Mouse (Mus musculus): ENCODE measurements at regions not wholly inside any gene's neighbourhood (a gene's known extent, or its start where the extent isn't known, plus 50 kb on each side); places are given as distances from the start of the nearest gene placed in this dataset.
A peak's percentile ranks its signal among the peaks of the same experiment; 100 is the strongest.

GRCm38 (mm10) chr2:50003866-50004265 lies 62.4 kb upstream of the Lypd6 start:
- no peak for DNase-seq (ENCODE audit: low spot score in 2 of 2)

GRCm38 (mm10) chr2:50004674-50005527 lies 61.3 kb upstream of the Lypd6 start:
- no peak for DNase-seq (ENCODE audit: low spot score in 2 of 2)

GRCm38 (mm10) chr2:50008282-50008681 lies 57.9 kb upstream of the Lypd6 start:
- no peak for DNase-seq (ENCODE audit: low spot score in 2 of 2)

- DNase-seq (ENCODE audit: low spot score in 2 of 2) = no peak
These were observed 55.8 kb upstream of the Lypd6 start for GRCm38 (mm10) chr2:50010409-50010808.

GRCm38 (mm10) chr2:50012303-50012702 lies 53.9 kb upstream of the Lypd6 start:
- DNase-seq (ENCODE audit: low spot score in 2 of 2) = no peak

DNA sequence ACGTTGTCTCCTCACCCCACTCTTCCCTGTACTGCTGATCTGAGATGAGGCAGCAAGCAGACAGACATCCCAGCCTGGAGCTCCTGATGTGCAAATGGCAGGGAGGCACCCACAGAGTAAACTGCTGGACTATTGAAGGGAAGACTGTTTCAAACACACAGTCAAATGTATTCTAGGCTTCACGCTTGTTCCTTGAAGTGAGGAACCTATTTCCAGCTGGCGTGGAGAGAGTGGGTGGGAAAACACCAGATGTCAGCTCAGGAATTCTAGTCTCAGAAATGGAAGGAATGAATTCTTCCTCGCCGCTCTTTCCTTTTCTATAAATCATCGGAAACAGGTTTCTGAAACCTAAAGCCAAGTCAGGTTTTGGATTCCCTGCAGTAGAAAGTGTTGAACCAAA lies 53.0 kb upstream of the Lypd6 start:
- peak; percentile 55 to 78 for DNase-seq (ENCODE audit: low spot score in 2 of 2)

GRCm38 (mm10) chr2:50013882-50014281 lies 52.3 kb upstream of the Lypd6 start:
- DNase-seq (ENCODE audit: low spot score in 2 of 2) = no peak

- peak; percentile 57 to 77 for DNase-seq (ENCODE audit: low spot score in 2 of 2)
These were observed 51.5 kb upstream of the Lypd6 start for GRCm38 (mm10) chr2:50014683-50015082.

Data from right cerebral cortex, postnatal 10 days (tissue).